Mouse (Mus musculus) c-Kit-positive CD71-positive TER-119-positive erythroid progenitor cells, embryonic 14.5 days (primary cell): Measurements from ENCODE around the gene Faf1.

Source experiments
- DNase-seq: peaks from one replicate; pipeline ENCODE4 v3.0.0-alpha.2; 2013; ENCODE audit warnings: low spot score

Faf1 gene

DNA sequence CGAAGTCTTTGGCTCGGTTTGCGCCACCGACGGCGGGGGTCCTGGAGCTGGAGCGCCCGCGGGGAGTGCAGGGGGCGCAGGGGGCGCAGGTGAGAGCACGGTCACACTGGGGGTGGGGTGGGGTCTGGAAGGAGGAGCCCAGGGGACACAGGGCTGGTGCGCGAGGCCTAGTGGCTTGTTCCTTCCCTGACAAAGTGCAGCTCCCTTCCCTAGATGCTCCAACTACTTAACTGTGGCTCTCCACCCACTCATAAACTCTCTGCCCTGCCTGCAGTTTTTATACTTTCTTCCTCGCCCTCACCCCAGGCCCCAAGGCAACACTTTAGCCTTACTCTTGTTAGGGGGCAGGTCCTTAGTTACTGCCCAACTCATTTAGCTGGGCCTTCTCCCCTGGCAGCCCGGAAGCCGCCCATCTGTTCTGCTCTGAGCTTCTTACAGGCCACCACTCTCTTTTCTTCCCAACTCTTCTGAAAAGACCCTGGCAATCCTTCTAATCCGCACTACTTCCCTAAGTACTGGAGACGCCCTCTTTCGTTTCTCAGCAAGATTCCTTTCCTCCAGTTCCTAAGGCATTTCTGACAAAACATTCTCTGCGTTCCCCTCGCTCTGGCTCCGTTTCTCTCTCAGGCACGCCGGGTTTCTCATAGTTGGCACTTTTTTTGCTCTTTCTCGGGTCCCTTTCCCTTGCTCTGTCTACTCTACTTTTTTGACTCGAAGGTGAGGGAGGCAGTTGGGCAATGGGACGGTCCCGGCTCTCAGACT lies 304.1 kb downstream of the Faf1 start:
- no peak for DNase-seq

- no peak for DNase-seq
Measured at GRCm38 (mm10) chr4:109981083-109981870, 304.9 kb downstream of the Faf1 start.

GRCm38 (mm10) chr4:109981871-109982680 lies 305.7 kb downstream of the Faf1 start:
- DNase-seq = no peak

GRCm38 (mm10) chr4:109982681-109983265 lies 306.4 kb downstream of the Faf1 start:
- DNase-seq = no peak

GRCm38 (mm10) chr4:109983281-109984001 lies 307.1 kb downstream of the Faf1 start:
- no peak for DNase-seq

DNA sequence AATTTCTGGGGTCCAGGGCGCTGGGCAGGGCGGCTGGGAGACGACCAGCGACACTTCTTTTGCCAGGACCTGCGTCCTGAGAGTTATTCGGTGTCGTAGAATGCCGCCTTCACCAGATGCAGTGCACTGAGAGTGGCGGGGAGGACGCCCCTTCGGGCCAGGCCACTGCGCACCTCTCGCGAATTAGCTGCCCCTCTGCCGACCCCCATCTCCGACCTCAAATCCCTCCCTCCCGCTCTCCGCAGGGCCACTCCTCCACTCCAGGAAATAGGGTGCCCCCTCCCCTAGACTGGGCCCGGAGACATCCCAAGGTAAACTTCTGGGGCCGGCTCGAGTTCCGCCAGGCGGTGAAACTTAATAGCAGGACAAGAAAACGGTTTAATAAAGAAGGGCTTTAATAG lies 307.6 kb downstream of the Faf1 start:
- DNase-seq = no peak

GRCm38 (mm10) chr4:109984496-109985423 lies 308.4 kb downstream of the Faf1 start:
- DNase-seq = no peak

DNA sequence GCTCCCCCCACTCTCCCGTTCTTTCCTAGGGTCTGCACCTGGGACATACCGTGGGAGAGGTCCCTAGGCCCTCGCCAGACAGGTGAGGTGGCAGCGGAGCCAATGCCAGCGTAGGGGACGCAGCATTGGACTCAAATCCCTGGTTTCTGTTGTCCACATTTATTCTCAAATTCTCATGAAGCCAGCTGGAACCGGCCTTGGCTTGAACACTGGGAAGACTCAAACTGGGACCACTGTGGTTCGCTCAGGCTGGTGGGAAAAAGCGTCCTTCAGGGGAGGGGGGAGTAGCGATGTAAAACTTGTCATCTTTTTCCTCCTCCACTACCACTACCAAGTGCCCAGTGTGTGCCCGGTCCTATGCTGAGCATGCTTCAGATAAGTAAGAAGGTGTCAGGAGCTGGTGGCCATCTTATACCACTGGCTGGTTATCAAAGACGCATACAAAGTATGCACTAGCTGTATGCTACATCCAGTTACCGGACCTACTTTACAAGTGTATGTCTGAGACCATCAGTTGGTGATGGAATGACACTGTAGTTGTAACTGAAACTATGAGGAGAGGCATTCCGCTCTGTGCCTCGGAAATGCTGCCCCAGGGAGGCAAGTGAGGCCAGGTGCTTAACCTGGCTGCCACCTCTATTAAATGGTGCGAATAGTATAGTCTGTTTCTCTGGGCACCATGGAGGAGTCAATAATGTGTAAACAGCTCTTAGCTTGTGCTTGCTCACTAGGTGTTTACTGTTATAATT lies 309.2 kb downstream of the Faf1 start:
- DNase-seq = no peak

GRCm38 (mm10) chr4:109986301-109986700 lies 309.9 kb downstream of the Faf1 start:
- DNase-seq = no peak

GRCm38 (mm10) chr4:109986748-109987355 lies 310.5 kb downstream of the Faf1 start:
- DNase-seq = no peak

- DNase-seq = no peak
Measured at GRCm38 (mm10) chr4:109987560-109988362, 311.4 kb downstream of the Faf1 start.

DNA sequence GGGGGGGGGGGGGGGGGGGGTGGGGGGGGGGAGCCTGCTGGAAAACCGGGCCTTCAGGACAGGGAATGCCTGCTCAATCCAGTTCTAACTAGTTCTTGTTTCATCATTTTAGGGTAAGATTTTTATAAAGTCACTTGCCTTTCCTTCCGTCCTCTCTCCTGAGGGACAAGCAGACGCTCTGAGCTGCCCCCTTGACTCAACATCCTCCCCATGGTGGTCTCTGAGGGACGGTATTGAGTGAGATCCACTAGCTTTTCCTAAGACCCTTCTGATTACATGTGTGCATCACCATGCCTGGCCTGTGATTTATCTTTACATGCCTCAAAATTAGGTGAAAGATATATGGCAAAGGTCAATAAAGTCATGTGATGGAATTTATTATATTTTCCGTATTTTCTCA lies 312.0 kb downstream of the Faf1 start:
- no peak for DNase-seq

- no peak for DNase-seq
Measured at GRCm38 (mm10) chr4:109989213-109989612, 312.8 kb downstream of the Faf1 start.

DNA sequence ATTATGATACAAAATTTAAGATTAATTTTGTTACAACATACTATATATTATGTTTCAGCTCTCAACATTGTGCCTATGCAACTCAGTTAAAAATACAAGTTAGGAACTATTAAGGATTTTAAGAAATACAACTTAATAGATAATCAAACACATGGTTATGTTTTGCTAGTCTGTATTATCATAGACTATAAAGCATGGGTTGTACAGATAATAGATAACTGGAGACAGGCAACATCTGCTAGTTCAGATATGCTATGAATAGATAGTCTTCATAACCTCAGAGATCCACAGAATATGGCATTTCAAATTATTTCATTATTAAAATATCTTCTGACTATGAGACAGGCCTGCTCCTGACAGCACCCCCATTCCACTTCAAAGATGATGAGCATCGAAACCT lies 329.7 kb downstream of the Faf1 start:
- no peak for DNase-seq
